Mouse (Mus musculus): ENCODE results near the gene Dnajc25. TPM values are rescaled to one million over a fixed set of nuclear protein-coding genes. Genes with fewer than 3 reads are reported as not detected.

Gene Dnajc25
- total RNA-seq (2022): 10 to 100 TPM; 13.1 to 19.6 (median 15.3) TPM

DNA sequence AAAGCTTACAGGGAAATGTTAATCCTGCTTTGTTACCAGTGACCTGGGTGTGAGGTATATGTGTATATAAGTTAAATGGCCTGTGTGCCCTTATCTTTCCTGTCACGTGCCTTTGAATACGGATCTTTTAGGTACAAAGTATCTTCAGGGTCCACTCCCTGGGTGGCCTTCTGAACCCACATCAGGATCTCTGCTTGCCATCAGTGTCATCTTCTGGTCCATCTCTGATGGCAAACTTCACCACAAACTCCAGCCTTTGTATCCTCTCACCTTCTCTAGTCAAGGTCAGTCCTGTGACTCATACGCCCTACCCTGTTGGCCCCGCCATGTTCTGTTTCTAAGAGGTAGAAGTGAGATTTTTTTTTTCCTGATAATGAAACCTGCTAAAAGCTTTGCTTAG, at the start of gene Dnajc25:
Gene Dnajc25 (plus strand): TSS at position 301 of the 400 bp plus-strand sequence.
- no peak for DNase-seq

GRCm38 (mm10) chr4:58948391-58948790, 46.5 kb upstream of the Dnajc25 start:
- no peak for DNase-seq

DNA sequence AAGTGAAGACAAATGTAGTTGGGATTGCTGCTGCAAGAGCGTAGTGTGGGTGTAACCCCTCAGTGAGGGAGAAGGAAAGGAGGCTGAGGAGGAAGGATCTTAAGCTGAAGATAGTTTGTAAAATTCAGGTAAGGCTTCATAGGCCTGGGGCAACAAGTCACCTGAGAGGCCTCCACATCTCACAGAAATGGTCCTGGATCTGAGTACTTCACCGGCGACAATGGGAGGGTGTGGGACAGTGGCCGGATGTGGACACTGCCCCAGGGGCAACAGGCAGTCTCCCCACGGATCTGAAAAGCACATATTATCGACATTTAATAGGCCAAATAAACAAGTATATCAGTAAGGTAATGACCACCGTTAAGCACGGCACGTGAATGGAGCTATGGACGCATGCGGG, 42.2 kb upstream of the Dnajc25 start:
- DNase-seq: no peak

GRCm38 (mm10) chr4:58961719-58962118, 33.1 kb upstream of the Dnajc25 start:
- no peak for DNase-seq

- DNase-seq: no peak
Measured at GRCm38 (mm10) chr4:58963271-58963670, 31.6 kb upstream of the Dnajc25 start.

GRCm38 (mm10) chr4:58965136-58965535, 29.7 kb upstream of the Dnajc25 start:
- DNase-seq: no peak

- no peak for DNase-seq
Measured at GRCm38 (mm10) chr4:58970678-58971077, 24.2 kb upstream of the Dnajc25 start.

- no peak for DNase-seq
Measured at GRCm38 (mm10) chr4:58975711-58976110, 19.2 kb upstream of the Dnajc25 start.

DNA sequence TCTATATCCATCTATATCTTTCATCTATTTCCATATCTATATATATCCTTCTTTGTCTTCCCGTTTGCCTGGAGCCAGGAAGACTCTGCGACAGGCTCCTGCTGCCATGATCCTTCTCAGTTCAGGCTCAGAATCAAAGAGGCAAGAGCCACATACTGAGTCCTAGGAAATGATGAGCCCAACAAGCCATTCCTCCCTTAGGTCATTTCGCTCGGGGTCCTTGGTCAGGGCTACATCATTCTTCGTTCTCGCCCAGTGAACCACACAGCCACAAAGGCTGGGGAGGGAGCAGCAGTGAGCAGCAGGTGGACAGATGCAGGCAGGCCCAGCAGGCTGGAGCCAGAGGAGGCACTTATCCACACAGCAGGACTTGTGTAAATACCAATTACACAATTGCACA, 13.4 kb upstream of the Dnajc25 start:
- DNase-seq: no peak

DNA sequence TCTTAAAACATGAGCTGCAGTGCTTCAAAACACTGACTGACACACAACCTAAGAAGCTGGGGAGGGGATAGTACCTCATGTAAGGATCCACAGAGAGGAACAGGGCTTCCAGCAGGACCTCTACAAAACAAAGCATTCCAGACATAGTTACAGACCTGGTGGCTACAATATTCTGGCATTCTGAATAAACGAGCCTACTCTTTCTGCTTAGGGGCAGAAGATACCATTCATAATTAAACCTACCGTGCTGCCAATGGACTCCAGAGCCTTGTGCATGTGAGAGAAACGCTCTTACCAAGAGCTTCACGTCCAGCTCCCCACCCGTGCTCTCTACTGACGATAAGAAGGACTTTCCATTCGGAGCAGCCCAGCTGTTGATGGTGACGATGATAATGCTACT, 12.1 kb upstream of the Dnajc25 start:
- DNase-seq: no peak

GRCm38 (mm10) chr4:58985157-58985648, 9.7 kb upstream of the Dnajc25 start:
- peak; percentile 64 for DNase-seq

- peak; percentile 78 for DNase-seq
Measured at GRCm38 (mm10) chr4:58986540-58987190, 8.2 kb upstream of the Dnajc25 start, which contains the start of gene Ptgr1. TSS of gene Ptgr1 (minus strand) at chr4:58987119.

DNA sequence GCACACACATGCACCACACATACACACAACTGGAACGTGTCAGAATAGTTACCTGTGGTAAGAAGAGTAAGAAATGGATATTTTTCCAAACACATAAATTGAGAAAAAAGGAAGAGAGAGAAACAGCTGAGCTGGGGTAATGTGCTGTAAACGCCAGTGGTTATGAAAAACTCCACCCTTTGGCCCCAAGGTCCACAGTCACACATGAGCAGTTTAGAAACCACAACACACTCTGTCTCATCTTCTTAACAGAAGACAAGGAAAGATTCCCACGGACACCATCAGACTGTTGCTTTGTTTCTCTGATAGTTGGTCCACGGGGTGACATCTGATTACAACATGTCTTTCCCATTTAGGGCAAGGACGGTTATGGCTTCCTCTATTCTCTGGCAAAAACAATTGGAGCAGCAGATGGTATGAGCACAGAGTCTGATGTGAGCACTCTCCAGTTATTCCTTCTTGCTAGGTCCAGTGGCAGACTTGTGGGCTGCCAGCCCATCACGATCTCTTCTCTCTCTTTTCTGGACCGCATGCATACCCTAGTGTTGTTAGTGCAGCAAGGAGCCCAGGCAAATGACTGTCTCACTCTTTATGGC, 5.5 kb upstream of the Dnajc25 start:
- no peak for DNase-seq

GRCm38 (mm10) chr4:58990609-58991434, 4.0 kb upstream of the Dnajc25 start:
- no peak for DNase-seq

DNA sequence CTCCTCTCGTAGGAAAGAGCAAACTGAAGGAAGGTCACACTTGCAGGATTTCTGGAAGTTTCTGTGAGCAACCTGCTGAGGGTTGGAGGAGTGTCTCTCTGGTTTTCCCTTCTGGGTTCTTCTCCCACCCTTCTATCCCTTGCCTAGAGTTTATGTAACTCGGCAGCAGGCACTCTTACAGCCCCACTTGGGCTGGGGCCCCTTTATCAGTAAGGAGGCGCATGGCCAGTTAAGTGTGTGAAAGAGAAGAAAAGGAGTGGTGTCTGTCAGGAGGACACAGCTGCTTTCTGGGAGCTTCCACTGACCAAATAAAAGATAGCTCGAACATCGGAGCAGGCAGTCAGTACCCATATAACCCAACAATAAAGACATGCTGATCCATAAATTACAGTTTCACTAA, 2.7 kb upstream of the Dnajc25 start:
- DNase-seq: no peak

DNA sequence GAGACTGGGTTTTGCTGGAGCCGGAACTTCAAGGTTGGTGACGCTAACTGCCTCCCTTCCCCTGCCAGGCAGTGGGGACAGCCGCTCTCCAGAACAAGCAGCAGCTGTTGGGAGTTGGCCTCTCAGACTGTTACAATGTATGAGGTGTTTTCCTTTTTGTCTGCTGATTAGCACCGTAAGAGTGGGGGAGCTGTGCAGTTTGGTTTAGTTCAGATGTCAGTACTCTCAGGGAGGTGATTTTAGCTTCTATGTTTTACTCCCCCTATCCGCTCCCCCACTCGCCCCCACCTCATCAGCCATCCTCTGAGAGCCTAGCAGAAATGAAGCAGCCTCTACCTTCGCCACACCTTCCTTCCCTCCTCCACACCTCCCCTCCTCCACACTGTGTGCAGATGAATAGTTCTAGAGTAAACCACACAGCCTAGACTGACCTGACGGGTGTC, 410 bp downstream of the Dnajc25 start:
- DNase-seq: no peak

DNA sequence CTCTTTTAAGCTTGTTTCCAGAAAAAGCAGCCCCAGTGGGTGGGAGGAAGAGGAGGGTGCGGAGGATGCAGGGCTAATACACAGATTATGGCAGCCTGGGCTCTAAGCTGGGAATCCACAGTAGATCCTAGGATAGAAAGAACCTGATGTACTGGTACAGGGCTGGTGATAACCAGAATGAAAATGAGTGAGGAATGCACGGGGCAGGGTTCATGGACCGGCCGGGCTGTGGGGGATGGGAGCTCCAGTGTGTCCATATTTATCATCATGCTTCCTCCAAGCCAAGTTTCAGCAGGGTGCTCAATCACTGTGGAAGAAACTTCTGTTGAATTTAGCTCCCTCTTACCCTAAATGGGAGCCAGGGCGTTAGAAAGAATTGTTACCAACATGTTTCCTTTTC, 2.2 kb downstream of the Dnajc25 start:
- no peak for DNase-seq

- no peak for DNase-seq
Measured at GRCm38 (mm10) chr4:58998688-58999087, 3.8 kb downstream of the Dnajc25 start.

- peak; percentile 41 for DNase-seq
Measured at GRCm38 (mm10) chr4:58999686-59000085, 4.8 kb downstream of the Dnajc25 start.

DNA sequence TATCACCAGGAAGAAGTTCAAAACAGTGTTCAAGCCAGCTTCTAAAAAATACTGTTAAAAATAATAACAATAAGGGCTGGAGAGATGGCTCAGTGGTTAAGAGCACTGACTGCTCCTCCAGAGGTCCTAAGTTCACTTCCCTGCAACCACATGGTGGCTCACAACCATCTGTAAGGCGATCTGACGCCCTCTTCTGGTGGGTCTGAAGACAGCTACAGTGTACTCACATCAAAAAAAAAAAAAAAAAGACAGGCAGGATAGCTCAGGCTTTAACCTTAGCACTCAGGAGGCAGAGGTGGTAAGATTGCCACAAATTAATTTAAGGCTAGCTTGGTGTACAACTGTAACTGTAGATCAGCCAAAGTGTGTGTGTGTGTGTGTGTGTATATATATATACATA, 5.8 kb downstream of the Dnajc25 start:
- no peak for DNase-seq

DNA sequence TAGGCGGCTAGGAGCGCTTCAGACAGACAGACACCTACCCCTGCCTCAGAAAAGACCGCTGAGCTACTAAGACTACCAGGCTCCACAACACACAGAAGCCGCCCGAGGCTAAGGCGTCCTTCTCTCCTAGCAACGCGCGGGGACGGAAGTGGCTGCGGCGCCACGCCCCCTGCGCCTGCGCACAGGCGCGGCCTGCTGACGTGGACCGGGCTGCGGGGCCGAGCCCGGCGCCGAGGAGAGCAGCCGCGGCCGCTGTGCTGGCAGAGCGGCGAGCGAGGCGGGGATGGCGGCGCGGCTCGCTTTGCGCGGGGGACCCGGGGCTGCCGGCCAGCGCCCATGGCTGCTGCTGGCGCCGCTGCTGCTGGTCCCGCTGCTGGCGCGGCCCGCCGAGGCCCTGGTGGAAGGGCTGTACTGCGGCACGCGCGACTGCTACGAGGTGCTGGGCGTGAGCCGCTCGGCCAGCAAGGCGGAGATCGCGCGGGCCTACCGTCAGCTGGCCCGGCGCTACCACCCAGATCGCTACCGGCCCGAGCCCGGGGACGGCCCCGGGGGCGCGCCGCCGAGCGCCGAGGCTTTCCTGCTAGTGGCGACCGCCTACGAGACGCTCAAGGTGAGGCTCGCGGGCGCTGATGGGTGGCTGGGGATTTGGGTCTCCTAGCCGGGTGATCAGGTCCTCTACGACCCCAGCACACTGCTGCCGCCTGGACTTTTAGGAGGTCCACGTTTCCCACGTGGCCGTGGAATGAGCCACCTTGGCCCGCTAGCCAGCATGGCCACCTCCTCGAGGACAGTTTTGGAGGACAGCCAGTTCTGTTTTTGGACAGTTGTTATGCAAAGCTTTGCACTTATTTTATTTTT, 8.3 kb downstream of the Dnajc25 start, which contains the start of gene Gm20503:
Gene Gm20503 (plus strand): TSS at position 263 of the 858 bp plus-strand sequence.
- DNase-seq: peak; percentile 86

DNA sequence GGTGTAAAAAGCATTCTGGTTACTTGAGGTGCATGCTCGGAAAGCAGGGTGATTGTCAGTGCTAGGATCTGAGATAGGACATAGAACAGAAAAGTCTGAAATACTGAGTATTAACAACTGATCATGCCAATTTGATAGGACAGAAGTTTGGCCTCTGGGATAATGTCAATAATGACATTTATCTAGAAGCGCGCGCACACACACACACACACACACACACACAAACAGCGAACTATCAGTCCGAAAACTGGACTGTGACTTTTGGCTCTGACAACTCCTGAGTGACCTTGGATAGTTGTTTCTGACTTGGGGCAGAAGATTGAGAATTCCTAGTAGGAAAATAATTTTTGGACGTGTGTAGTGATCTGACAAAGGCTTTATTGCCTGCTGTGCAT, 8.9 kb downstream of the Dnajc25 start:
- DNase-seq: no peak
